Mouse (Mus musculus) liver, adult 2 months (tissue): ENCODE results near the gene Zic4. TPM values are rescaled to one million over a fixed set of nuclear protein-coding genes. Genes with fewer than 3 reads are reported as not detected.

Experiments used
- DNase-seq: peaks from one replicate; pipeline ENCODE4 v3.0.0-alpha.2; 2011; ENCODE audit warnings: low read depth, low spot score; ENCODE audit errors: extremely low read depth
- H3K27ac ChIP-seq: fragments of 200-500 bp; replicated peaks from 2 replicates; pipeline ENCODE4 v1.5.1; 2012; ENCODE audit warnings: low read depth, mild to moderate bottlenecking, control low read depth, inconsistent platforms, low read length; ENCODE audit not compliant: insufficient read depth
- H3K27me3 ChIP-seq: fragments of 200-500 bp; 2 replicates; pipeline ENCODE4 v1.6.1; 2012; ENCODE audit warnings: mild to moderate bottlenecking, moderate library complexity, low read length, inconsistent platforms; ENCODE audit not compliant: control insufficient read depth, insufficient read depth
- H3K36me3 ChIP-seq: fragments of 200-500 bp; 2 replicates; pipeline ENCODE4 v1.6.1; 2012; ENCODE audit warnings: low read length, inconsistent platforms; ENCODE audit not compliant: control insufficient read depth, insufficient read depth
- H3K4me1 ChIP-seq: fragments of 200-500 bp; 2 replicates; pipeline ENCODE4 v1.6.1; 2011; ENCODE audit warnings: low read length; ENCODE audit not compliant: control insufficient read depth, insufficient read depth
- H3K4me3 ChIP-seq: fragments of 200-500 bp; 2 replicates; pipeline ENCODE4 v1.5.1; 2011; ENCODE audit warnings: low read depth, mild to moderate bottlenecking, control low read depth, low read length, moderate library complexity; ENCODE audit not compliant: insufficient read depth
- H3K79me2 ChIP-seq: fragments of 200-500 bp; 2 replicates; pipeline ENCODE4 v1.6.1; 2012; ENCODE audit warnings: inconsistent platforms, mild to moderate bottlenecking, low read length, moderate library complexity; ENCODE audit not compliant: control insufficient read depth, insufficient read depth
- H3K9ac ChIP-seq: fragments of 200-500 bp; 2 replicates; pipeline ENCODE4 v1.6.1; 2012; ENCODE audit warnings: low read depth, mild to moderate bottlenecking, control low read depth, inconsistent platforms, low read length
- CTCF ChIP-seq: fragments of 200-500 bp; IDR thresholded peaks from 2 replicates; pipeline ENCODE4 v1.5.1; 2011; ENCODE audit warnings: low read depth, low read length, control low read depth
- POLR2A ChIP-seq: fragments of 200-500 bp; IDR thresholded peaks from 2 replicates; pipeline ENCODE4 v1.6.1; 2011; ENCODE audit warnings: low read length, control low read depth; ENCODE audit not compliant: insufficient read depth; ENCODE audit errors: extremely low read depth
- WGBS: fragments of 180-500 bp; shearing (Covaris S2); methylation state at CpG from one replicate; pipeline ENCODE4 v1.1.7; 2018; 5-methylcytosine and 5-hydroxymethylcytosine counted together
- polyA plus RNA-seq: library from polyadenylated mRNA; depleted of rRNA; stranded (reverse); fragments of >200 nt; gene quantifications from 2 replicates; pipeline ENCODE4 v1.2.3, GENCODE M21; 2012; rRNA removed
- total RNA-seq: library from RNA; depleted of rRNA; stranded (reverse); fragments of >200 nt; gene quantifications from 2 replicates; pipeline ENCODE4 v1.2.3, GENCODE M21; 2014; rRNA removed

Gene Zic4
- total and polyA plus RNA-seq, 2 experiments = not detected

GRCm38 (mm10) chr9:91405753-91406178, 43.6 kb downstream of the Zic4 start:
- DNase-seq = peak; percentile 15
- H3K27me3 ChIP-seq = peaks cover 19% of the 10 kb centered on the region; the same call in 1 of the 2 replicates
- WGBS = 2% methylated on average over 16 of the region's 16 CpGs
- H3K4me3 ChIP-seq = no peak overlapping the region
- no peaks in the 10 kb centered on the region for H3K79me2 ChIP-seq
- TF ChIP-seq CTCF (no peak), POLR2A (no peak)
- H3K4me1 ChIP-seq = no peaks in the 10 kb centered on the region
- H3K27ac ChIP-seq = no peak overlapping the region
- no peak overlapping the region for H3K9ac ChIP-seq
- no peaks in the 10 kb centered on the region for H3K36me3 ChIP-seq

GRCm38 (mm10) chr9:91406258-91406763, 44.1 kb downstream of the Zic4 start:
- H3K36me3 ChIP-seq = no peaks in the 10 kb centered on the region
- peaks cover 19% of the 10 kb centered on the region; the same call in 1 of the 2 replicates for H3K27me3 ChIP-seq
- no peak overlapping the region for H3K9ac ChIP-seq
- H3K4me3 ChIP-seq = no peak overlapping the region
- H3K4me1 ChIP-seq = no peaks in the 10 kb centered on the region
- DNase-seq = no peak
- 3% methylated on average over 6 of the region's 6 CpGs for WGBS
- TF ChIP-seq POLR2A = no peak
- TF ChIP-seq CTCF = no peak
- no peaks in the 10 kb centered on the region for H3K79me2 ChIP-seq
- H3K27ac ChIP-seq = no peak overlapping the region

GRCm38 (mm10) chr9:91409771-91410170, 47.6 kb downstream of the Zic4 start:
- Histone ChIP-seq H3K36me3 (no peaks in the 10 kb centered on the region), H3K4me1 (no peaks in the 10 kb centered on the region), H3K4me3 (no peak overlapping the region), H3K79me2 (no peaks in the 10 kb centered on the region), H3K27me3 (peaks cover 13% of the 10 kb centered on the region; the same call in 1 of the 2 replicates), H3K9ac (no peak overlapping the region), H3K27ac (no peak overlapping the region)
- TF ChIP-seq CTCF = no peak
- no peak for TF ChIP-seq POLR2A
- 2% methylated on average over 3 of the region's 3 CpGs for WGBS
- no peak for DNase-seq

- no peak for DNase-seq
- no peaks in the 10 kb centered on the region for H3K4me1 ChIP-seq
- H3K27me3 ChIP-seq = peaks cover 14% of the 10 kb centered on the region; the same call in 1 of the 2 replicates
- no peaks in the 10 kb centered on the region for H3K36me3 ChIP-seq
- H3K27ac ChIP-seq = no peak overlapping the region
- H3K4me3 ChIP-seq = no peak overlapping the region
- H3K79me2 ChIP-seq = no peaks in the 10 kb centered on the region
- WGBS = 2% methylated on average over 12 of the region's 12 CpGs
- H3K9ac ChIP-seq = no peak overlapping the region
- no peak for TF ChIP-seq CTCF
- TF ChIP-seq POLR2A = no peak
Observed at GRCm38 (mm10) chr9:91414007-91414661, 51.9 kb downstream of the Zic4 start.

GRCm38 (mm10) chr9:91420441-91420840, 58.2 kb downstream of the Zic4 start:
- WGBS = 4% methylated on average over 18 of the region's 18 CpGs
- Histone ChIP-seq H3K27ac (no peak overlapping the region), H3K27me3 (peaks cover 3% of the 10 kb centered on the region; the same call in 1 of the 2 replicates), H3K4me1 (no peaks in the 10 kb centered on the region), H3K9ac (no peak overlapping the region), H3K4me3 (no peak overlapping the region), H3K36me3 (no peaks in the 10 kb centered on the region), H3K79me2 (no peaks in the 10 kb centered on the region)
- no peak for TF ChIP-seq CTCF
- no peak for TF ChIP-seq POLR2A
- DNase-seq = no peak

Other genes starting within 250 kb of the Zic4 start
- gene Zic1, start 3.4 kb downstream of the Zic4 start, total RNA-seq = under 0.01 TPM in 1 of 2 replicates, not detected in the other
- not detected in 2 replicates for gene Zic1, start 3.4 kb downstream of the Zic4 start, polyA plus RNA-seq